Mouse (Mus musculus) lung, postnatal 0 days (tissue): ENCODE data around the gene Ankrd23.

ENCODE experiments used
- CTCF ChIP-seq: IDR thresholded peaks from 2 replicates; pipeline ENCODE4 v1.5.1; 2016; ENCODE audit warnings: antibody characterized with exemption, mild to moderate bottlenecking
- EP300 ChIP-seq: IDR thresholded peaks from 2 replicates; pipeline ENCODE4 v1.6.1; 2016; ENCODE audit warnings: antibody characterized with exemption, mild to moderate bottlenecking, control low read depth

GRCm38 (mm10) chr1:36563197-36563596, 26.5 kb upstream of the Ankrd23 start:
- TF ChIP-seq EP300, result no peak
- TF ChIP-seq CTCF, result no peak
